Mouse (Mus musculus) heart, embryonic 10.5 days (tissue): ENCODE measurements around the gene Add1. TPM values are rescaled to one million over a fixed set of nuclear protein-coding genes. Genes with fewer than 3 reads are reported as not detected.
A peak's percentile ranks its signal among the peaks of the same experiment; 100 is the strongest.

Source experiments
- DNase-seq: peaks from one replicate; pipeline ENCODE4 v3.0.0-alpha.2; 2017; ENCODE audit warnings: low spot score
- H3K27ac ChIP-seq: fragments of 300-500 bp; sonication (generic); 2 replicates; pipeline ENCODE4 v1.5.1; 2016; ENCODE audit warnings: mild to moderate bottlenecking
- H3K27me3 ChIP-seq: fragments of 300-500 bp; sonication (generic); 2 replicates; pipeline ENCODE4 v1.6.1; 2016; ENCODE audit warnings: mild to moderate bottlenecking; ENCODE audit not compliant: poor library complexity, insufficient read depth, severe bottlenecking
- H3K36me3 ChIP-seq: fragments of 300-500 bp; sonication (generic); 2 replicates; pipeline ENCODE4 v1.6.1; 2016; ENCODE audit warnings: mild to moderate bottlenecking, moderate library complexity
- H3K4me1 ChIP-seq: fragments of 300-500 bp; sonication (generic); 2 replicates; pipeline ENCODE4 v1.6.1; 2016; ENCODE audit warnings: mild to moderate bottlenecking
- H3K4me3 ChIP-seq: fragments of 300-500 bp; sonication (generic); 2 replicates; pipeline ENCODE4 v1.5.1; 2016; ENCODE audit warnings: mild to moderate bottlenecking, moderate library complexity
- H3K9me3 ChIP-seq: fragments of 300-500 bp; sonication (generic); 2 replicates; pipeline ENCODE4 v1.6.1; 2016; ENCODE audit warnings: mild to moderate bottlenecking, moderate library complexity
- WGBS: fragments of 180-500 bp; shearing (Covaris S2); methylation state at CpG from one replicate; pipeline ENCODE4 v1.1.7; 2016; 5-methylcytosine and 5-hydroxymethylcytosine counted together
- polyA plus RNA-seq: library from polyadenylated mRNA; unstranded; fragments of >200 nt; fragmentation: Nextera tagmentation; extraction: Ambion mirVana; gene quantifications from 2 replicates; pipeline ENCODE4 v1.2.1, GENCODE M21; 2016

Add1 gene
- polyA plus RNA-seq, 1 experiment from 2014 or later: 177 TPM

- 73% methylated on average over 7 of the region's 7 CpGs for WGBS
- H3K27ac ChIP-seq: no peak overlapping the region
- H3K4me1 ChIP-seq: peaks cover 22% of the 10 kb centered on the region
- DNase-seq: no peak
- H3K4me3 ChIP-seq: no peak overlapping the region
- 0 out of 2 replicates have a peak, but pooled peaks cover 3% of the 10 kb centered on the region for H3K27me3 ChIP-seq
- no peaks in the 10 kb centered on the region for H3K9me3 ChIP-seq
- no peaks in the 10 kb centered on the region for H3K36me3 ChIP-seq
These were observed 37.6 kb upstream of the Add1 start for GRCm38 (mm10) chr5:34535831-34536230.

- H3K27ac ChIP-seq: no peak overlapping the region
- DNase-seq: no peak
- no peaks in the 10 kb centered on the region for H3K9me3 ChIP-seq
These were observed 35.4 kb upstream of the Add1 start for GRCm38 (mm10) chr5:34538079-34538478.

GRCm38 (mm10) chr5:34538527-34538926 lies 34.9 kb upstream of the Add1 start:
- H3K36me3 ChIP-seq: no peaks in the 10 kb centered on the region
- H3K4me3 ChIP-seq: no peak overlapping the region; the same call in 1 of the 2 replicates
- H3K4me1 ChIP-seq: peaks cover 9% of the 10 kb centered on the region; the same call in 1 of the 2 replicates
- H3K27me3 ChIP-seq: 0 out of 2 replicates have a peak, but pooled peaks cover 3% of the 10 kb centered on the region
- DNase-seq: no peak
- 0 out of 2 replicates have a peak overlapping the region, but pooled peaks have one; percentile 11 for H3K27ac ChIP-seq
- WGBS: 26% methylated on average over 5 of the region's 5 CpGs
- H3K9me3 ChIP-seq: no peaks in the 10 kb centered on the region

More at GRCm38 (mm10) chr5:34538079-34538478, 35.4 kb upstream of the Add1 start:
- 0 out of 2 replicates have a peak, but pooled peaks cover 3% of the 10 kb centered on the region for H3K27me3 ChIP-seq
- 72% methylated on average over 7 of the region's 7 CpGs for WGBS
- H3K4me3 ChIP-seq: no peak overlapping the region
- peaks cover 14% of the 10 kb centered on the region for H3K4me1 ChIP-seq
- H3K36me3 ChIP-seq: no peaks in the 10 kb centered on the region

- Histone ChIP-seq H3K4me1 (peaks cover 4% of the 10 kb centered on the region; the same call in 1 of the 2 replicates), H3K9me3 (no peaks in the 10 kb centered on the region), H3K36me3 (no peaks in the 10 kb centered on the region), H3K27me3 (0 out of 2 replicates have a peak, but pooled peaks cover 3% of the 10 kb centered on the region), H3K4me3 (no peak overlapping the region), H3K27ac (no peak overlapping the region)
- no peak for DNase-seq
- 83% methylated on average over 2 of the region's 2 CpGs for WGBS
These were observed 34.3 kb upstream of the Add1 start for GRCm38 (mm10) chr5:34539121-34539520.

GRCm38 (mm10) chr5:34542166-34542565 lies 31.3 kb upstream of the Add1 start:
- no peak for DNase-seq
- no peaks in the 10 kb centered on the region for H3K36me3 ChIP-seq
- H3K9me3 ChIP-seq: no peaks in the 10 kb centered on the region
- H3K27me3 ChIP-seq: 0 out of 2 replicates have a peak, but pooled peaks cover 3% of the 10 kb centered on the region
- no peak overlapping the region for H3K4me3 ChIP-seq
- peaks cover 4% of the 10 kb centered on the region; the same call in 1 of the 2 replicates for H3K4me1 ChIP-seq
- 56% methylated on average over 1 of the region's 1 CpGs for WGBS
- no peak overlapping the region for H3K27ac ChIP-seq

- 58% methylated on average over 4 of the region's 4 CpGs for WGBS
- Histone ChIP-seq H3K4me1 (peaks cover 4% of the 10 kb centered on the region; the same call in 1 of the 2 replicates), H3K27ac (no peak overlapping the region), H3K36me3 (no peaks in the 10 kb centered on the region), H3K27me3 (0 out of 2 replicates have a peak, but pooled peaks cover 3% of the 10 kb centered on the region), H3K4me3 (no peak overlapping the region), H3K9me3 (no peaks in the 10 kb centered on the region)
- no peak for DNase-seq
These were observed 30.4 kb upstream of the Add1 start for GRCm38 (mm10) chr5:34543114-34543513.

GRCm38 (mm10) chr5:34547410-34547809 lies 26.1 kb upstream of the Add1 start:
- Histone ChIP-seq H3K27me3 (peaks cover 6% of the 10 kb centered on the region; the same call in 1 of the 2 replicates), H3K36me3 (peaks cover 13% of the 10 kb centered on the region), H3K27ac (no peak overlapping the region), H3K4me1 (peaks cover 13% of the 10 kb centered on the region), H3K4me3 (no peak overlapping the region), H3K9me3 (no peaks in the 10 kb centered on the region)
- DNase-seq: no peak

- Histone ChIP-seq H3K27ac (peak overlapping the region; percentile 93), H3K27me3 (peaks cover 6% of the 10 kb centered on the region; the same call in 1 of the 2 replicates), H3K4me3 (peak overlapping the region; percentile 74), H3K36me3 (peaks cover 23% of the 10 kb centered on the region), H3K9me3 (no peaks in the 10 kb centered on the region), H3K4me1 (peaks cover 13% of the 10 kb centered on the region)
- DNase-seq: no peak
- WGBS: 25% methylated on average over 8 of the region's 8 CpGs
These were observed 24.4 kb upstream of the Add1 start for GRCm38 (mm10) chr5:34549135-34549482.

GRCm38 (mm10) chr5:34549483-34550221 lies 23.8 kb upstream of the Add1 start:
- Histone ChIP-seq H3K27ac (peak overlapping the region; percentile 93), H3K36me3 (peaks cover 26% of the 10 kb centered on the region), H3K9me3 (no peaks in the 10 kb centered on the region), H3K4me1 (peaks cover 13% of the 10 kb centered on the region), H3K4me3 (peak overlapping the region; percentile 74), H3K27me3 (peaks cover 6% of the 10 kb centered on the region; the same call in 1 of the 2 replicates)
- under 1% methylated on average over 49 of the region's 49 CpGs for WGBS
- peak; percentile 80 for DNase-seq

GRCm38 (mm10) chr5:34550251-34550650 lies 23.2 kb upstream of the Add1 start:
- 32% methylated on average over 6 of the region's 6 CpGs for WGBS
- peak overlapping the region; percentile 74 for H3K4me3 ChIP-seq
- peaks cover 13% of the 10 kb centered on the region for H3K4me1 ChIP-seq
- no peaks in the 10 kb centered on the region for H3K9me3 ChIP-seq
- peaks cover 31% of the 10 kb centered on the region for H3K36me3 ChIP-seq
- peak; percentile 70 for DNase-seq
- peaks cover 6% of the 10 kb centered on the region; the same call in 1 of the 2 replicates for H3K27me3 ChIP-seq
- peak overlapping the region; percentile 93 for H3K27ac ChIP-seq

- 90% methylated on average over 4 of the region's 4 CpGs for WGBS
- Histone ChIP-seq H3K36me3 (peaks cover 46% of the 10 kb centered on the region), H3K27ac (no peak overlapping the region), H3K4me3 (no peak overlapping the region), H3K4me1 (peaks cover 13% of the 10 kb centered on the region), H3K9me3 (no peaks in the 10 kb centered on the region), H3K27me3 (peaks cover 6% of the 10 kb centered on the region; the same call in 1 of the 2 replicates)
- peak; percentile 70 for DNase-seq
These were observed 21.6 kb upstream of the Add1 start for GRCm38 (mm10) chr5:34551821-34552220.

- Histone ChIP-seq H3K27me3 (no peaks in the 10 kb centered on the region), H3K4me1 (peaks cover 13% of the 10 kb centered on the region), H3K36me3 (peaks cover 47% of the 10 kb centered on the region), H3K9me3 (no peaks in the 10 kb centered on the region), H3K27ac (no peak overlapping the region), H3K4me3 (no peak overlapping the region)
- no peak for DNase-seq
- WGBS: 92% methylated on average over 1 of the region's 1 CpGs
These were observed 9.6 kb upstream of the Add1 start for GRCm38 (mm10) chr5:34563854-34564253.

- no peak for DNase-seq
- peaks cover 43% of the 10 kb centered on the region for H3K36me3 ChIP-seq
- no peak overlapping the region for H3K4me3 ChIP-seq
- peaks cover 13% of the 10 kb centered on the region for H3K4me1 ChIP-seq
- no peaks in the 10 kb centered on the region for H3K27me3 ChIP-seq
- WGBS: 75% methylated on average over 4 of the region's 4 CpGs
- H3K9me3 ChIP-seq: no peaks in the 10 kb centered on the region
- H3K27ac ChIP-seq: no peak overlapping the region
These were observed 9.2 kb upstream of the Add1 start for GRCm38 (mm10) chr5:34564291-34564690.
